Mouse (Mus musculus) c-Kit-positive CD71-positive TER-119-negative erythroid progenitor cells, embryonic 14.5 days (primary cell): ENCODE measurements around the gene Olfr969.
"Not testable (repeated sequence)": the region's sequence is repeated elsewhere in the genome, so short reads cannot be mapped to it uniquely, and the experiment has no call there.

Source experiments
- DNase-seq: peaks from one replicate; pipeline ENCODE4 v3.0.0-alpha.2; 2013; ENCODE audit warnings: low read depth

Gene Olfr969

GRCm38 (mm10) chr9:39790558-39790957 is at the start of gene Olfr969:
Gene Olfr969 (plus strand): TSS chr9:39790945.
- no peak for DNase-seq

- no peak for DNase-seq
These were observed 44.8 kb upstream of the Olfr969 start, which contains the start of gene Olfr967 for GRCm38 (mm10) chr9:39745949-39746348. Gene Olfr967 (plus strand): TSS chr9:39746249.

DNA sequence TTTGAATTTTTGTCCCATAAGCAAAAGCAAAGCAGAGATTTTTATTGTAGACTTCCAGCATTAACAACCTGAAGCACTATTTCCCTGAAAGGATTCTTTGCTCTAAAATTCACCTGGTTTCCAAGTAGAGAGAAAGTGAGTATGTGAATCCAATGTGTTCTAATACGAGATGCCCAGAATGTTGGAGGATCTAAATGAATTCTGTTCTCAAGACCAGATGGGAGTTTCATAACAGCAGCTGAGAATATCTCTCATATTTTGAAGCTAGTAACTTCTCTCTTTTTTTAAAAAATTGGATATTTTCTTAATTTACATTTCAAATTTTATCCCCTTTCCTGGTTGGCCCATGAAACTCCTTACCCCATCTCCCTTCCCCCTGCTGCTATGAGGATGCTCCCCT is 44.3 kb upstream of the Olfr969 start:
- DNase-seq, result no peak

- no peak for DNase-seq
These were observed 7.6 kb upstream of the Olfr969 start, which contains the start of gene Olfr968 for GRCm38 (mm10) chr9:39783153-39783552. Gene Olfr968 (minus strand): TSS chr9:39783253.

DNA sequence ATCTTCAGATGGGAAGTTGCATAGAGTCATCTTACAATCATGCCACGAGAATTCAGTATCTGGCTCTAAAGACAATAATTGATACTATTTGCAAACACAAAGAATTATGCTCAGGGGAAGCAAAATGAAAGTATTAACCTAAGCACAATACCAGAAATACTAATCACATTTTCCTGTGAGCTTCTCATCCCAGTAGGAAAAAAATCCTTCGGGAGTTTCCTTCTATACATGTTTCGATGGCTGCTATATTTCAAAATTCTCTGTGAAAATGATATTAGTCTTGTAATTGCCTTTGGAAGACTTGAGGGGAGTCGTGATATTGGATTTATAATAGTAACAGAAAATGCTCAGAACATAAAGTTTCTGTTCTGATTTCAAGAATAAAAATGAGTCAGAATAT is 17.8 kb downstream of the Olfr969 start, which contains the start of gene Olfr970:
Olfr970 (plus strand) TSS at position 301 of the 400 bp plus-strand sequence.
- no peak for DNase-seq

- DNase-seq, result not testable (repeated sequence)
These were observed 45.8 kb downstream of the Olfr969 start, which contains the start of gene Olfr971 for GRCm38 (mm10) chr9:39836576-39836975. Gene Olfr971 (plus strand): TSS chr9:39836876.
